Mouse (Mus musculus) intestine, embryonic 14.5 days (tissue): Measurements from ENCODE around the gene Fshr. TPM values are rescaled to one million over a fixed set of nuclear protein-coding genes. Genes with fewer than 3 reads are reported as not detected.
"Not testable (repeated sequence)": the region's sequence is repeated elsewhere in the genome, so short reads cannot be mapped to it uniquely, and the experiment has no call there.

Experiments
- ATAC-seq: fragments of 200-750 bp; cut with Nextera tagmentation; replicated peaks from 2 replicates; pipeline ENCODE4 v1.8.0; 2017; ENCODE audit warnings: low read depth, moderate number of reproducible peaks, moderate TSS enrichment, moderate library complexity; ENCODE audit not compliant: low FRiP score, low TSS enrichment
- DNase-seq: peaks from one replicate; pipeline ENCODE4 v3.0.0-alpha.2; 2018; ENCODE audit warnings: low spot score
- H3K27ac ChIP-seq: fragments of 300-500 bp; sonication (generic); 2 replicates; pipeline ENCODE4 v1.5.1; 2014; ENCODE audit warnings: low read depth, mild to moderate bottlenecking, control low read depth
- H3K27me3 ChIP-seq: fragments of 300-500 bp; sonication (generic); replicated peaks from 2 replicates; pipeline ENCODE4 v1.6.1; 2014; ENCODE audit warnings: low read length, control low read depth; ENCODE audit not compliant: control insufficient read depth, insufficient read depth
- H3K36me3 ChIP-seq: fragments of 300-500 bp; sonication (generic); 2 replicates; pipeline ENCODE4 v1.6.1; 2014; ENCODE audit warnings: low read length, control low read depth; ENCODE audit not compliant: control insufficient read depth, insufficient read depth
- H3K4me1 ChIP-seq: fragments of 300-500 bp; sonication (generic); replicated peaks from 2 replicates; pipeline ENCODE4 v1.6.1; 2014; ENCODE audit warnings: low read length, control low read depth, mixed read lengths; ENCODE audit not compliant: control insufficient read depth, insufficient read depth
- H3K4me2 ChIP-seq: fragments of 300-500 bp; sonication (generic); 2 replicates; pipeline ENCODE4 v1.6.1; 2014; ENCODE audit warnings: low read length
- H3K4me3 ChIP-seq: fragments of 300-500 bp; sonication (generic); 2 replicates; pipeline ENCODE4 v1.5.1; 2014; ENCODE audit warnings: low read depth, low read length, control low read depth, mixed read lengths
- H3K9ac ChIP-seq: fragments of 300-500 bp; sonication (generic); 2 replicates; pipeline ENCODE4 v1.6.1; 2014; ENCODE audit warnings: mild to moderate bottlenecking, low read length
- H3K9me3 ChIP-seq: fragments of 300-500 bp; sonication (generic); 2 replicates; pipeline ENCODE4 v1.6.1; 2016; ENCODE audit warnings: low read length, control low read depth; ENCODE audit not compliant: control insufficient read depth
- WGBS: fragments of 180-500 bp; shearing (Covaris S2); extraction: QIAGEN DNeasy Blood & Tissue Kit; methylation state at CpG from one replicate; pipeline ENCODE4 v1.1.7; 2014; 5-methylcytosine and 5-hydroxymethylcytosine counted together
- polyA plus RNA-seq: library from polyadenylated mRNA; unstranded; fragments of >200 nt; fragmentation: Nextera tagmentation; extraction: Ambion mirVana; gene quantifications from 2 replicates; pipeline ENCODE4 v1.2.1, GENCODE M21; 2014

Gene Fshr
- polyA plus RNA-seq = not detected in 2 replicates

DNA sequence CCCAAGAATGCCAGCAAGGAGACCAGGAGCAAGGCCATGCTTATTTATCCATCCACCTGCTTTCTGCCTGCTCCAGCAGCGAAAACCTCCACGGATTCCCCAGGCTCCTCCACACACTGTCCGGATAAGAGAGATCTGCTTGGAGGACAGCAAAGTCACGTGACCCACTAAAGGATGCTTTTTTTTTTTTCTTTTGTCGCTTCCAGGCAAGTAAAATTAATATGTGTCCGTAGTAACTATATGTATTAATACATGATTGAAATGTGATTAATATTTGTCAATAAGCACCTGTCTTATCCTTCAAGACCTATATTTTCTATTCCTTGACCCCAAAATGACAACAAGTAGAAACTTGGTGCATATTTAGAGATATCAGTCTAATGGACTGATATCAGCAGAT lies at the start of gene Fshr:
Fshr (minus strand) TSS at position 101 of the 400 bp plus-strand sequence.
- ATAC-seq = no peak
- no peaks in the 10 kb centered on the region for H3K27me3 ChIP-seq
- no peak within 1 kb of the TSS for H3K4me3 ChIP-seq
- H3K9me3 ChIP-seq = no peaks in the 10 kb centered on the region
- H3K27ac ChIP-seq = no peak within 1 kb of the TSS
- H3K4me2 ChIP-seq = no peak within 1 kb of the TSS
- no peak within 1 kb of the TSS for H3K9ac ChIP-seq
- 89% methylated on average over 6 of the region's 6 CpGs for WGBS
- no peaks in the 10 kb centered on the region for H3K36me3 ChIP-seq
- no peak for DNase-seq
- H3K4me1 ChIP-seq = no peaks in the 10 kb centered on the region

DNA sequence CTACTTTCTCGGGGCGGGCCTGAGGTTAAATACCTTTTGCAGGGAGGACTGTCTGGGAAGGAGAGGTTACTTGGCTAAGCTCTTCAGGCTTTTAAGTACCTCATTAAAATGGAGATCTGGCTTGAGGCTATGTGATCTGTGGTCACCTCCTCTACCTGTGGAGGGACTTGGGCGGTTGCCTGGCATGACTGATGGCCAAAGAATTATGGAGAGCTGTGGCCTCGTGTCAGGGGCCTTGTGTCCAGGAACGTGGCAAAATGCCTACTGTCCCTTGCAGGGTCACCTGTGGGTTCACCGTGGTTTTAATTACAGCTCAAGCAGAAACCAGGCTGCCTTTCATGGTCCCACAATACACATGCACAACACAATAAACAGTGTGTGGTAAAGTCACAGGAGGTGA lies 1.7 kb upstream of the Fshr start:
- H3K36me3 ChIP-seq = no peaks in the 10 kb centered on the region
- no peaks in the 10 kb centered on the region for H3K27me3 ChIP-seq
- no peaks in the 10 kb centered on the region for H3K9me3 ChIP-seq
- WGBS = 83% methylated on average over 6 of the region's 6 CpGs
- H3K9ac ChIP-seq = no peak overlapping the region
- no peaks in the 10 kb centered on the region for H3K4me1 ChIP-seq
- no peak overlapping the region for H3K27ac ChIP-seq
- DNase-seq (no peak), ATAC-seq (no peak)
- H3K4me2 ChIP-seq = no peak overlapping the region
- H3K4me3 ChIP-seq = no peak overlapping the region

DNA sequence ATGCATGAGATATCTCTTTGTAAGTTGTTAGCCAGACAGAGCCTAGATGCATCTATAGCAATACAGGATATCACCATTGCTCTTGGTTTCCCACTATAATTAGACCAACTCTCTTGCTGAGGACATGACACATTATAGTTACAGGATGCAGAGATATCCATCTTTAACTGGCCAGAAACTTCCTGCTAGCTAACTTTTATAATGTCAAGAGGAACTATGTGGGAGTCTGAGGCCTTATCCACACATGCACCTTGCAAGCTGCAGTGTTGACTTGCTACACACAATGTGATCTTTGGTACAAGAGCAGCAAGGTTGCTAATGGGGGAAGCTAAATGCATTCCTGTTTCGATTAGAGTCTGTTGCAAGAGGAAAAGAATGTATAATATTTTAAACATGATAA lies 26.9 kb downstream of the Fshr start:
- no peak overlapping the region for H3K4me2 ChIP-seq
- no peak overlapping the region for H3K27ac ChIP-seq
- no peaks in the 10 kb centered on the region for H3K27me3 ChIP-seq
- H3K4me3 ChIP-seq = no peak overlapping the region
- 68% methylated on average over 1 of the region's 1 CpGs for WGBS
- H3K36me3 ChIP-seq = no peaks in the 10 kb centered on the region
- no peaks in the 10 kb centered on the region for H3K4me1 ChIP-seq
- ATAC-seq (no peak), DNase-seq (no peak)
- no peak overlapping the region for H3K9ac ChIP-seq
- H3K9me3 ChIP-seq = no peaks in the 10 kb centered on the region

DNA sequence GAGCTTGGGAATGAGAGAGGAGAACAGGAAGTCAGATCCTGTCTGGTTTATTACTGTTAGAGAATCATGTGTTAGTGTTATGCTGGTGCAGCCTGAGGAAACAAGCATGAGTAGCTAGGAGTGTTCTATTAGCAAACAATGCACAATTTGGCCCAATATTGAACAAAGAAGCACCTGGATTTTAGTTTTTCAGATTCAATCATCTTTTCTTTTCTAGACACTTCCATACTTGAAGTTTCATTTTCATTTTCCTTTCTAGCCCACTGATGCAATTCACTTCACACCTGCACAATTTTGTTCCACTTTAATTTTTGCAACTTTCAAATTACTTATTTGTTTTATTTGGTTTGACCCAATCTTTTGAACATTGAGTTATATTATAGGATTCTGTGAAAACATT lies 35.7 kb downstream of the Fshr start:
- H3K4me1 ChIP-seq = no peaks in the 10 kb centered on the region
- ATAC-seq (no peak), DNase-seq (no peak)
- H3K9me3 ChIP-seq = no peaks in the 10 kb centered on the region
- H3K4me2 ChIP-seq = no peak overlapping the region
- no peak overlapping the region for H3K4me3 ChIP-seq
- no peak overlapping the region for H3K9ac ChIP-seq
- no peaks in the 10 kb centered on the region for H3K27me3 ChIP-seq
- no peak overlapping the region for H3K27ac ChIP-seq
- no peaks in the 10 kb centered on the region for H3K36me3 ChIP-seq

DNA sequence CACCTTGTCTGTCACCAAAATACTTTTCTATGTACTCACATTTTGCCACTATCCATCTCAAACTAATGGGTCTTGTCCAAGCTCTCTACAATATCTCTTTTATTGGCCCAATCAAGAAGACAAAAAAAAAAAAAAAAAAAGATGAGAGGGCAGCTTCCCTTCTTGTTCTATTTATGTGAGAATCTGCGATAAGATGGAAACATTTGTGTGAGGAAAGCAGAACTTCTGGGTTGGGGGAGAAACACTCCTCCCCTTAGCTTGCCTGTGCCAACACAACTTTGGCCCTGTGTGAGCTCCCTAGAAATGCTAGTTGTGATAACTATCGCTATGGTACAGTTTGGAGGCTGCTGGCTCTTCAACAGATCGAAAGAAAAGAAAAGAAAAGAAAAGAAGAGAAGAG lies 38.0 kb downstream of the Fshr start:
- Histone ChIP-seq H3K27ac (no peak overlapping the region), H3K4me3 (no peak overlapping the region), H3K9me3 (no peaks in the 10 kb centered on the region), H3K9ac (no peak overlapping the region), H3K36me3 (no peaks in the 10 kb centered on the region), H3K27me3 (no peaks in the 10 kb centered on the region), H3K4me2 (no peak overlapping the region), H3K4me1 (no peaks in the 10 kb centered on the region)
- ATAC-seq = no peak
- no peak for DNase-seq
- 96% methylated on average over 3 of the region's 3 CpGs for WGBS

DNA sequence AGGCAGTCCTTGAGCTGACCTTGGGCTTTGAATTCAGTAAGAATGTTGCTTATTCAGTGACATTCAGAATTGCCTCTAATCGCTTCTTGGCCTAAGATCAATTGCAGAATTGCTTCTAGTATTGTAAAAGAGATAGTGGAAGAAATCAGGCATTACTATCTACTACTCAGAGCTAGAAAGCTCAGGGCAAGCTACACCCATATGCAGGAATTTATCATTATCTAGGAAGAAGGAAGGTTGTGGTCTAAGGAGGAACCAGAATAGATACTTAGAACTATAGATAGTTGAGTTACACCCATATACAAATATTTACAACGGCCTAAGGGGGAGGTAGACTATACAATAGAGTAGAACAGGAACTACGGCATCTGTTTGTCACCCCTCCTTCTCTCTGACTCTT lies 41.1 kb downstream of the Fshr start:
- H3K4me2 ChIP-seq, DNase-seq, H3K36me3 ChIP-seq, H3K27me3 ChIP-seq, H3K9me3 ChIP-seq, H3K4me1 ChIP-seq, H3K4me3 ChIP-seq, ATAC-seq, H3K27ac ChIP-seq, H3K9ac ChIP-seq: not testable (repeated sequence)
- WGBS = 85% methylated on average over 3 of the region's 3 CpGs

DNA sequence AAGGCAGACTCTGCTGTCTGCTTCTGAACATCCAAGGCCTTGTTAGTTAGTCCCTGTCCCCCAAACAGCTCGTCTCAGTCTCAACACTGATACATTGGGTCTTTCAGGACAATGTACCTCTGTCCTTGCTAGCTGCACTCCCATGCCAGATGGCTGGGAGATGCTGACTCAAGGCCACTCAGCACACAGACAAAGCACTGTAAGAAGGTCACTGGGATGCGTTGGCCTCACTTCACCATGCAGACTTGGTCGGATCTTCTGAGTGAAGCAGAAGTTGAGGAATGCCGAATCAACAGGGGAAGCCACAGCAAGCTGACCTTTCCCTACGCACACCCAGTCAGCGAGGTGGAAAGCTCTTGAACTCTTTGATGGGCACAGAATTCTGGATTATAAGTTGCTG lies 55.7 kb downstream of the Fshr start:
- no peaks in the 10 kb centered on the region for H3K36me3 ChIP-seq
- no peaks in the 10 kb centered on the region for H3K4me1 ChIP-seq
- no peak overlapping the region for H3K4me3 ChIP-seq
- ATAC-seq (no peak), DNase-seq (no peak)
- WGBS = 80% methylated on average over 6 of the region's 6 CpGs
- H3K27ac ChIP-seq = no peak overlapping the region
- no peaks in the 10 kb centered on the region for H3K9me3 ChIP-seq
- H3K4me2 ChIP-seq = no peak overlapping the region
- no peak overlapping the region for H3K9ac ChIP-seq
- no peaks in the 10 kb centered on the region for H3K27me3 ChIP-seq

DNA sequence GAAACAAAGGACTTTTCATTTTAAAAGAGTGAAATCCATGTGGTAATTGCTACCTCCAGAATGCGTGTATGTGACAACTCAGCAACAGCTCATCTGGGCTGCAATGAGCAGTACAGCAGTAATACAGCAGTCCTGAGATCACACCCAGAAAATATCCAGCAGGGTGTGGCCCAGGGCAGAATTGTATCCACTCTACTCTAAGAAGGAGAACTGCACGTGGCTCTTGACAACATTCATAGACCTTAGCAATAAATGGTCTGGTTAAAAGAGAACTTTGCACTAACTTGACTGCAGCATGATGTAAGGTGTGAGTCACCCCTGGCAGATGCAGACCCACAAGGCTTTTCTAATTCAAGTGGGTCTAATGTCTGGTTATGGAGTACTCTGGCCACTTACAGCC lies 80.5 kb downstream of the Fshr start:
- H3K27me3 ChIP-seq = no peaks in the 10 kb centered on the region
- 74% methylated on average over 2 of the region's 2 CpGs for WGBS
- H3K4me3 ChIP-seq = no peak overlapping the region
- H3K4me2 ChIP-seq = no peak overlapping the region
- no peak for DNase-seq
- H3K36me3 ChIP-seq = no peaks in the 10 kb centered on the region
- H3K9me3 ChIP-seq = no peaks in the 10 kb centered on the region
- ATAC-seq = 0 out of 2 replicates have a peak, but pooled peaks have one; percentile 43
- no peaks in the 10 kb centered on the region for H3K4me1 ChIP-seq
- H3K27ac ChIP-seq = no peak overlapping the region
- H3K9ac ChIP-seq = no peak overlapping the region

DNA sequence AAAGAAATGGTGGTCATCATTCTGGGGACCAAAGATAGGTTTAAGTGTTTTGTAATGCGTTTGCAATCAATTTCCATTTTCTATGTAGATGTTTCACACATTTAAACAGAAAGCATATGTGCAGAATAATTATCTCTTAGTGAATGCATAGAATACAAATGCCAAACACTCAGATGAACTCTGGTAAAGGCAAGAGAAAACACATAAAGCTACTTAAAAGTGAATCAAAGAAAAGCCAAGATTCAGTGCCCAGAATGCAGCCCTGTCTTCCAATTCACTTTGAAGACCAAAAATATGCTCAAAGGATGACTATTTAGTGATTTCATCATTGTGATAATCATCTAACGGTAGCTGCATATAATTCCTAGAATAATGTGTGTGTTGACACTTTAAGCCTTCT lies 81.2 kb downstream of the Fshr start:
- Histone ChIP-seq H3K27ac (no peak overlapping the region), H3K9me3 (no peaks in the 10 kb centered on the region), H3K4me2 (no peak overlapping the region), H3K36me3 (no peaks in the 10 kb centered on the region), H3K9ac (no peak overlapping the region), H3K4me3 (no peak overlapping the region), H3K4me1 (no peaks in the 10 kb centered on the region), H3K27me3 (no peaks in the 10 kb centered on the region)
- no peak for DNase-seq
- 66% methylated on average over 2 of the region's 2 CpGs for WGBS
- ATAC-seq = no peak
